Mouse (Mus musculus): ENCODE results near the gene Gm9573. TPM values are rescaled to one million over a fixed set of nuclear protein-coding genes. Genes with fewer than 3 reads are reported as not detected.

Gm9573 gene
- polyA plus RNA-seq, 1 experiment: not detected

DNA sequence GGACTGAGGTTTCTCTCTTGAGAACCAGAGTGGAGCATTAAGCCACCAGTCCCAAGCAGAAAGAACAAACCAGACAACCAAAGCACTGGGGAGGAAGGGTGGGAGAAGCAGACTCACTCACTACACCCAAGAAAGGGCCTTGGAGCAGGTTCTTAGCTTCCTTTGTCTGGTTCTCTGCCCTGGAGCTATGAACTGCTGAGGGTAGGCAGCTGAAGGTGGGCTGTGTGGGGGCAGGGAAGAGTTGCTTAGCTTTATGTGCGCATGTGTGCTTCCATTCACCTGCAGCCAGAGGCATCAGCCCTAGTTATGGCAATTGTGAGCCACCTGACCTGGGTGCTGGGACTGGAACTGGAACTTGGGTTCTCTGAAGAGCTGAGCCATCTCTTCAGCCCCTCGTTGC lies 26.6 kb upstream of the Gm9573 start:
- TF ChIP-seq CEBPB (IDR thresholded peaks at IDR 0.05; ENCODE audit: insufficient read depth, poor library complexity, severe bottlenecking) (no peak), USF1 (IDR thresholded peaks at IDR 0.05; ENCODE audit: low read depth) (no peak), MAX (IDR thresholded peaks at IDR 0.05; ENCODE audit: low read depth) (no peak), SRF (IDR thresholded peaks at IDR 0.05; ENCODE audit: control insufficient read depth, insufficient read length, low read depth) (no peak), E2F4 (IDR thresholded peaks at IDR 0.05; ENCODE audit: insufficient read depth) (no peak), POLR2A (IDR thresholded peaks at IDR 0.05; ENCODE audit: insufficient read length, low read depth) (no peak), POLR2AphosphoS2 (IDR thresholded peaks at IDR 0.05; ENCODE audit: insufficient read length, low read depth) (no peak), MYOD1 (IDR thresholded peaks at IDR 0.05; ENCODE audit: control insufficient read depth in 1 of 3, insufficient read length in 2 of 3, low read depth in 2 of 3) (no peak), REST (IDR thresholded peaks at IDR 0.05; ENCODE audit: insufficient read depth, insufficient read length) (no peak), MYOG (IDR thresholded peaks at IDR 0.05; ENCODE audit: control insufficient read depth in 1 of 3, insufficient read depth in 1 of 3, insufficient read length in 2 of 3, low read depth in 2 of 3) (no peak), TCF12 (IDR thresholded peaks at IDR 0.05; ENCODE audit: insufficient read depth, poor library complexity, severe bottlenecking) (no peak), TCF3 (IDR thresholded peaks at IDR 0.05; ENCODE audit: insufficient read length, low read depth) (no peak)
- no peaks in the 10 kb centered on the region for H3K79me2 ChIP-seq (ENCODE audit: control insufficient read depth, insufficient read depth)

DNA sequence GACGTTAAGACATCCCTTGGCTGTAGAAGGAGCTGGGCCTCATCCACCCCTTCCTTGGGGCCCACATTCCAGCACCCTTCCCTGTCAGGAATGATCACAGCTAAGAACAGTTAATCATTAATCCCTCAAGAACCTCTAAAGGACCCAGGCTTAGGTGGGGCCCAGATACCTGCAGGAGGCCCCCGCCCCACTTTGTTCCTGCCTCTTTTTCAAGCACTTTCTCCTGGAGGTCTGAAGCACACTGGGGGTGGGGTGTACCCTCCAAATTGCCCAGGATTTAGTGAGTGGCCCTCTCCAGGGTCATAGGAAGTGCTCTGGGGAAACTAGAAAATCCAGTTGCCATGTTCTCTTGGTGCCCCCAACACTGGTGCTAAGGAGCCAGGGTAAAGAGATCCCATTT lies 23.0 kb upstream of the Gm9573 start:
- Histone ChIP-seq H3K4me3 (no peak overlapping the region), H3K79me2 (ENCODE audit: control insufficient read depth, insufficient read depth) (no peaks in the 10 kb centered on the region), H3K4me2 (ENCODE audit: low read depth) (no peak overlapping the region), H3K27me3 (ENCODE audit: control insufficient read depth, insufficient read depth, insufficient read length) (peaks cover 22% of the 10 kb centered on the region), H3ac (ENCODE audit: control insufficient read depth, insufficient read length) (no peak overlapping the region), H3K36me3 (ENCODE audit: control insufficient read depth, insufficient read depth) (no peaks in the 10 kb centered on the region)
- TF ChIP-seq POLR2AphosphoS2 (IDR thresholded peaks at IDR 0.05; ENCODE audit: insufficient read length, low read depth) (no peak), MYOG (IDR thresholded peaks at IDR 0.05; ENCODE audit: control insufficient read depth in 1 of 3, insufficient read depth in 1 of 3, insufficient read length in 2 of 3, low read depth in 2 of 3) (no peak), USF1 (IDR thresholded peaks at IDR 0.05; ENCODE audit: low read depth) (no peak), SRF (IDR thresholded peaks at IDR 0.05; ENCODE audit: control insufficient read depth, insufficient read length, low read depth) (no peak), REST (IDR thresholded peaks at IDR 0.05; ENCODE audit: insufficient read depth, insufficient read length) (no peak), CEBPB (IDR thresholded peaks at IDR 0.05; ENCODE audit: insufficient read depth, poor library complexity, severe bottlenecking) (no peak)

More for the DNA sequence above, 26.6 kb upstream of the Gm9573 start:
- Histone ChIP-seq H3K4me3 (no peak overlapping the region), H3K36me3 (ENCODE audit: control insufficient read depth, insufficient read depth) (no peaks in the 10 kb centered on the region), H3K27me3 (ENCODE audit: control insufficient read depth, insufficient read depth, insufficient read length) (peaks cover 12% of the 10 kb centered on the region), H3K4me2 (ENCODE audit: low read depth) (no peak overlapping the region), H3ac (ENCODE audit: control insufficient read depth, insufficient read length) (no peak overlapping the region)

DNA sequence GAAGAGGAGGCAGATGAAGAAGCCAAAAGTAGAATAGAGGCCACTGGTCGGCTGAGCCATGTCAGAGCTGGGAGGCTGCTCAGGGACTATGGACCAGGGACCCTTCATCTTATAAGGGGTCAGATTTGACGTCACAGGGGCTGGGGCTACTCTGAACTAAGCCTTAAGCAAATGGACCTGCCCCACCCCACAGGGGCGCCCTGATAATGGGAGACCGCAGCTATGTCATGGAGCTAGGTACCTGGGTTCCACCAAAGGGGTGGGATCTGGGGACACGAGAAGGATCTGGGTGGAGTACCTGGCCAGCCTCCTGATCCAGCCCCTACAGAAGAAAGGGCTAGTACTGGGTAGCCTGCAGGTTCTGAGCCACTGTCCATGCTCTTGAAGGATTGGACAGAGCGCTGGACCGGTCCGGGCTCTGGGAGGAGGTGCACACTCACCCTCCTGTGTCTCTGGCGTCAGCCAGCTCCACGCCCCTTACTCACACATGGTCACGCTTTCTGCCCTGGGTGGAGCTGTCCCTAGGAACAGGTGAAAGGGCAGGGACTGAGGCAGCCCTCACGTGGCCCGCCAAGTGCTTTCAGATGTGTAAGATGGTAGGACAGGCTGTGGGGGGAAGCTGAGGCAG lies 17.3 kb upstream of the Gm9573 start, which contains the start of gene Mucl3:
Gene Mucl3, minus strand, starts transcription at position 87 of the 628 bp plus-strand sequence.
- Histone ChIP-seq H3K4me2 (ENCODE audit: low read depth) (no peak within 1 kb of the TSS), H3K79me2 (ENCODE audit: control insufficient read depth, insufficient read depth) (no peaks in the 10 kb centered on the region), H3K27me3 (ENCODE audit: control insufficient read depth, insufficient read depth, insufficient read length) (peaks cover 24% of the 10 kb centered on the region), H3ac (ENCODE audit: control insufficient read depth, insufficient read length) (no peak within 1 kb of the TSS), H3K36me3 (ENCODE audit: control insufficient read depth, insufficient read depth) (no peaks in the 10 kb centered on the region), H3K4me3 (no peak within 1 kb of the TSS)
- TF ChIP-seq SRF (IDR thresholded peaks at IDR 0.05; ENCODE audit: control insufficient read depth, insufficient read length, low read depth) (no peak), TCF3 (IDR thresholded peaks at IDR 0.05; ENCODE audit: insufficient read length, low read depth) (no peak), CEBPB (IDR thresholded peaks at IDR 0.05; ENCODE audit: insufficient read depth, poor library complexity, severe bottlenecking) (no peak), POLR2AphosphoS2 (IDR thresholded peaks at IDR 0.05; ENCODE audit: insufficient read length, low read depth) (no peak), POLR2A (IDR thresholded peaks at IDR 0.05; ENCODE audit: insufficient read length, low read depth) (no peak), MYOG (IDR thresholded peaks at IDR 0.05; ENCODE audit: control insufficient read depth in 1 of 3, insufficient read depth in 1 of 3, insufficient read length in 2 of 3, low read depth in 2 of 3) (no peak), USF1 (IDR thresholded peaks at IDR 0.05; ENCODE audit: low read depth) (no peak), MAX (IDR thresholded peaks at IDR 0.05; ENCODE audit: low read depth) (no peak), E2F4 (IDR thresholded peaks at IDR 0.05; ENCODE audit: insufficient read depth) (no peak), MYOD1 (IDR thresholded peaks at IDR 0.05; ENCODE audit: control insufficient read depth in 1 of 3, insufficient read length in 2 of 3, low read depth in 2 of 3) (no peak)

DNA sequence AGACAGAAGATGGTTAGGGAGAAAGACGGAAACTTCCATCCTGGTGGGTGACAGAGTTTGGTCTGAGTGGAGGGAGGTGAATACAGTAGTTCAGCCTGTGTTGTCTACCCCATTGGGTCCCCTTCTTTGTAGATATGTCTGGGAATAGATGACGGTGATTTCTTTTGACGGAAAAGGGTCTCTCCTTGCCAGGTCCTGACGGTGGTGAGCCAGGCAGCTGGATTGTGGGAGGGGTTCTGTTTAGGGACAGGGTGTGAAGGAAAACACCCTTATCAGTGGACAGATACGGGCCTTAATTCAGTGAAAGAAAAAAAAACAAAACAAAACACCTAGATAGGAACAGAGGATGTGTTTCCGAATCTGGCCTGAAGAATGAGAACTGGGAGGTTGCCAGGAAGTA lies 12.9 kb upstream of the Gm9573 start:
- Histone ChIP-seq H3K27me3 (ENCODE audit: control insufficient read depth, insufficient read depth, insufficient read length) (peaks cover 15% of the 10 kb centered on the region), H3K4me3 (no peak overlapping the region), H3K4me2 (ENCODE audit: low read depth) (no peak overlapping the region), H3K79me2 (ENCODE audit: control insufficient read depth, insufficient read depth) (no peaks in the 10 kb centered on the region), H3ac (ENCODE audit: control insufficient read depth, insufficient read length) (no peak overlapping the region), H3K36me3 (ENCODE audit: control insufficient read depth, insufficient read depth) (no peaks in the 10 kb centered on the region)
- TF ChIP-seq SRF (IDR thresholded peaks at IDR 0.05; ENCODE audit: control insufficient read depth, insufficient read length, low read depth): no peak
- no peak for TF ChIP-seq MYOG (IDR thresholded peaks at IDR 0.05; ENCODE audit: control insufficient read depth in 1 of 3, insufficient read depth in 1 of 3, insufficient read length in 2 of 3, low read depth in 2 of 3)
- TF ChIP-seq E2F4 (IDR thresholded peaks at IDR 0.05; ENCODE audit: insufficient read depth): no peak
- no peak for TF ChIP-seq POLR2AphosphoS2 (IDR thresholded peaks at IDR 0.05; ENCODE audit: insufficient read length, low read depth)
- TF ChIP-seq MAX (IDR thresholded peaks at IDR 0.05; ENCODE audit: low read depth): no peak
- no peak for TF ChIP-seq REST (IDR thresholded peaks at IDR 0.05; ENCODE audit: insufficient read depth, insufficient read length)
- TF ChIP-seq USF1 (IDR thresholded peaks at IDR 0.05; ENCODE audit: low read depth): no peak
- TF ChIP-seq TCF3 (IDR thresholded peaks at IDR 0.05; ENCODE audit: insufficient read length, low read depth): no peak
- no peak for TF ChIP-seq MYOD1 (IDR thresholded peaks at IDR 0.05; ENCODE audit: control insufficient read depth in 1 of 3, insufficient read length in 2 of 3, low read depth in 2 of 3)
- no peak for TF ChIP-seq POLR2A (IDR thresholded peaks at IDR 0.05; ENCODE audit: insufficient read length, low read depth)
- no peak for TF ChIP-seq TCF12 (IDR thresholded peaks at IDR 0.05; ENCODE audit: insufficient read depth, poor library complexity, severe bottlenecking)
